Mouse (Mus musculus) layer of hippocampus, postnatal 10 days (tissue): ENCODE data around the gene Tmem63b. TPM values are rescaled to one million over a fixed set of nuclear protein-coding genes. Genes with fewer than 3 reads are reported as not detected.

Source experiments
- DNase-seq, 2 experiments: peaks; one replicate each; pipeline ENCODE4 v3.0.0; 2021; ENCODE audit warnings: low spot score in 2 of 2
- long read RNA-seq: library from polyadenylated mRNA; stranded (forward); transcript quantifications from one replicate; pipeline ENCODE4 v2.0.0, GENCODE M21; 2023
- total RNA-seq, 2 experiments: library from RNA; stranded (reverse); gene quantifications; 2 replicates each; pipeline ENCODE4 v1.2.3; 2021

Gene Tmem63b
- 100 to 1,000 TPM; 223 to 234 TPM for total RNA-seq
- long read RNA-seq, partial matches to known transcripts = 27 of 58 reads
- long read RNA-seq, other reads (novel, unspliced or antisense) = 29 of 58 reads

DNA sequence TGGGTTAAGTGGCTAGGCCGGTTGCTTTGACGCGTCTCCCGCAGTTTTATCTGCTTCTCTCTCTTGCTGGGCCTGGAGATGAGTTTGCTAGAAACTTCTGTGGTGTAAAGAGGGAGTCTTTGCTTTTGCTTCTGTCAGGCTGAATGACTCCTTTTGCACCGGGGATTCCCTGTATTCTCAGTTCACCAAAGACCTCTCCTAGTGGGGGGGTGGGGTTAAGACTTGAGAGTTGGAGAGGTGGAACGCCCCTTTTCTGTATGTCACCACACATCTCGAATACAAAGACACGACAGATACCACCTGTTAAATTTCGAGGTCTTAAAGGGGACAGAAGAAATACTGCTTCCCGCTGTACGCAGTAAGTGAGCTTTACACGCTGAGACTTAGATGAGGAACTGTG lies at the start of gene Tmem63b:
Gene Tmem63b, minus strand, starts transcription at position 190 of the 400 bp plus-strand sequence.
- DNase-seq = no peak

DNA sequence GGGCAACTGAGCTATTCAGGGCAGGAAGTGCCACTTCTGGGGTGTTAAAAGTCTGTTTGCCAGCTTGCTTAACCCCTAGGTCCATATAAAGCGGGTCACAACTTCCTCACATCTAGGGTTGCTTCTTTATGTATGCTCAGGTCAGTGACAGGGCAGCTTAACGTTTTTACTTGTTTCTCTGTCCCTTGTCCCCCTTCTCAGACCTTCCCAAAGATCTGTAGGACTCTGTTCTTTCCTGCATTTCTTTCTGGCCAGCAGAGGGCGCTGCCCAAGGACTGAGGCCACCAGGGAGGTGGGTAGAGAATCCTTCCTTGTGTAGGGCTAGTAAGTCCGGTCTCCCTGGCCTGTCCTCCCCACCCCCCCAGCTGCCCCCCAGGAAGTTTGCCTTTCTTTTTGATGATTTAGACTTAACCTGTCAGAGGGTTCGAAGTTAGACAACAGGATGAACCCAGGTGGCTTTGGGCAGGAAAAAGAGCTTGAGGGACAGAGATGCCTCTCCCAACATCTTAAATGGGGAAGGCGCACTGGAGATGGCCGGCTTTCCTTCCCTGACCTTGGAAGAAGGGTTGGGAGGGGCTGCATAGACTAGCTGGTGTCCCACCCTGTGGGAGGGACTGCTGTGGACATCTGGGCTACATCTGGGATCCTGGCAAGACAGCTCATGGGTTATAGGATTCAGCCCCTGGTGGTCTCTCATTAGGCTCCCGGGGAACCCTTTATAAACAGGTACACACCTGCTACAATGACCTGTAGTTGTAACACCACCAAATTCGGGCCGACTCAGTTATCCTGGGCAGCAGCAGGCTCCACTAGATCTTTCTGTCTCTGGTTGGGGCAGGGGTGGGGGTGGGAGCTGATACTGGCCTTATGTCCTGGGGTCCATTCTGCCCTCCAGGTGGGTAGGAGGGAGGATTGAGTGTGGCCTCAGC lies 48.9 kb upstream of the Tmem63b start:
- peak; percentile 92 to 93 for DNase-seq

DNA sequence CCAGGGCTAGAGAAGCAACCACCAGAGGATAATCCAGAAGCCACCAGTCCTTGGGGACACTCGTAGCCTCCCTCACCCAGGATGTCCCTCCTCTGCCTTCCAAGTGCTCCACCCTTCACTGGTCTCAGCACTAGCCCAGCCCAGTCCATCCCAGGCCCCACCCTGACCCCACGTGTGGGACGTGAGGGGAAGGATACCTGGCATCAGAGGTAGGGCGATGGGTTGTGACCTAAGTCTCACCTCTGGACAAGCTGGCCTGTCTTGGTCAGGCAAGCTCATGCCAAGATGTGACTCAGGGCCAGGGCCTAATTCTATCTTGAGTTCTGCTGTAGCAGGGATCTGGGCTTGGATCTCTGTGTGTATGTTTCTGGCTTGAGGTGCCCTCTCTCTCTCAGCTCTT lies 48.2 kb upstream of the Tmem63b start:
- no peak for DNase-seq

DNA sequence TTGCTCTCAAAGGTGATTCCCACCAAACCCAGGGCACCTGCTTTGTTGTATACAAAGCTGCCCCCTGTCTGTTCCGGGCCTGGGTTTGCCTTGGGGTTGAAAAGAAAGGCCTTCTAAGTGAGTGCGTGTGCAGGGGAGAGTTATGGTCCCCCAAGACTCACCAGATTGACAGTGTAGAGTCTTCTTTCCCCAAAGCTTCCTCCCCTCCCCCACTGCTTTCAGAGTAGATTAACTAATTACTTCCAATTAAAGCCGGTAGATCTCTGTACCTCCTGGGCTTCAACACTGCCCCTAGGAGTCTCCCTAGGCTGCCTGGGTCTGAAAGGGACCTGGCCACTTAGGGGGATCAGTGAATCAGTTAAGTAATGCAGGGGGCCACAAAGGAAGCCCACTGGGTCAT lies 47.6 kb upstream of the Tmem63b start:
- DNase-seq = peak in 1 of 2 experiments; percentile 21

DNA sequence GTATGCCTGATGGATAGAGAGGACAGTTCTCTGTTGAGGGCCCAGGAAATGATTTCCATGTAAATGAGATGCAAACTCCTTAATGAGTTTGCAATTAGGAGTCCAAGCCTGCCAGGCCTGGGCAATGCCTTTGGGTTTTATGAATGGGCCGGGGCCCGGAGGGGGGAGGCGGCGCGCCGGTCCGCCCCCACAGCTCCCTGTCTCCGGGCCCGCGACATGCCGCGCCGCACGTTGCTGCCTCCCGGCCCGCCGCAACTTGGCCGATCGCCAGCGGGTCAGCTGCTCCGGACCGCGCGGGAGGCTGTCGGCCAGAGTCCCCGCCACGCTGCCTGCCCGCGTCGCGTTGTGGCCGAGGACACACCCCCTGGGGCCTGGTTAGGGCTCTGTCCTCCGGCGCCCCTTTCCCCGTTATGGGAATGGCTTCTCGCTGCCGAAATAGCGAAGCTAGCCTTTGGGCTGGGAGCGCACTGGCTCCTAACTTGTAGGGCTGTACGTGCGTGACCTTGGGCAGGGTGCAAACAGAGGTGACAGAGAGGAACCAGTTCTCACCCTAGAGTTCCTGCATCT lies 47.1 kb upstream of the Tmem63b start, which contains the start of gene 1600014C23Rik:
Gene 1600014C23Rik, minus strand, starts transcription at position 110 of the 567 bp plus-strand sequence.
- peak; percentile 82 to 89 for DNase-seq

DNA sequence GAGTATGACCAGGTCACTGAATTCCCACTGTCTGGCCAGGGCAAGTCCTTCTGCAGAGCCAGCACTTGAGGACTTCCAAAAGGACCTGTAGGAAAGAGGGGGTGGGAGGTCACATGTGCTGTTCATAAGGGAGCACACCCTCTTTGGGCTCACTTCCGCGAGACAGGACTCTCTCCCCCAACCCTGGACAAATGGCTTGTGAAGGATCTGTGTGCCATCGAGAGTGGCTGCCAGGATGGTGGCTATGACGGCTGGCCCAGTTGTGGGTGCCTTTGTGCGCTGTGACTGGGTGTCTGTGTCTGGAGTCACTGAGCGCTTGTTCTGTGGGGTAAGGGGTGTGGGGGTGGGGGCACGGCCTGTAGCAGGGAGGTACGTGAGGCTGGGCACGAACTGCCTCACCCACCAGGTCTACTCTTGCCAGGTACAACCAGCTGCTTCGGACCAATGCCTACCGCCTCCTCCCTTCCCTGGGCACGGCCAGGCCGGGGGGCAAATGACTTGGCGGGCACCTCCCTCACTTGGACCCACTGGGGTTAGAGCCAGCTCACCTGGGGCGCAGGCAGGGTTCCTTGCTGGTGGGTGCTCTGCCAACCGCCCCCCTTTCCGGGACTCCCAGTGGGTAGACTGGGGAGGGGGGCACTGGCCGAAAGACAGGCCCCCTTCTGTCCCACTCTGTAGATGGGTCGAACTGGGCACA lies 46.5 kb upstream of the Tmem63b start:
- peak; percentile 53 to 75 for DNase-seq

DNA sequence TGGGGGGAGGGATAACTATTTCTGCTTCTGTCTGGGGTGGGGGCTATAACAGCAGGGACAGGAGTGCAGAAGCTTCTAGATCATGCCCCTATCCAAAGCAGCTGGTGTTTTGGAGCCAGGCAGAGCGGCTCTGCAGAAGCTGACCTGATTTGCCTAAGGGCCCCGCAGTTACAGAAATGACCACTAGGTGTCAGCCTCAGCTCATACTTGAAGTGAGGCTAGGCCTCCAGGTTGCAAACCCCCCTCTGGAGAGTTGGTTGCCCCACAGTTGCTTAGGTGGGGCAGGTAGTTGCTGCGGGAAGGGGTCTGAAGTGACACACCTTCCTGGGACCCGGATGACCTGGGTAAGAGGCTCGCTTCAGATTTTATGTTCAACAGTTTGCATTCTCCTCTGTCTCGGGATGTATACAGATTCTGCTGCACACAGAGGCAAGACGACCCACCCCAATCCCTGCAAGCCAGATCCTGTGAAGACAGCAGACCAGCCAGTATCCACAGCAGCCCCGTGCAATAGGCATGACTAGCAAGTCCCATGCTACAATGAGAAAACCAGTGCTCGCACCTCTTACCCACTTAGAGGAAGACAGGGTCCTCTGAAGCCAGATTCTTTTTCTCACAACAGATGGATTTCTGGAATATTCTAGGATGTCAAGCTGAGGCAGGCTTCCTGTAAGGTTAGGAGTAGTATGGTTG lies 44.6 kb upstream of the Tmem63b start:
- peak; percentile 94 to 95 for DNase-seq

DNA sequence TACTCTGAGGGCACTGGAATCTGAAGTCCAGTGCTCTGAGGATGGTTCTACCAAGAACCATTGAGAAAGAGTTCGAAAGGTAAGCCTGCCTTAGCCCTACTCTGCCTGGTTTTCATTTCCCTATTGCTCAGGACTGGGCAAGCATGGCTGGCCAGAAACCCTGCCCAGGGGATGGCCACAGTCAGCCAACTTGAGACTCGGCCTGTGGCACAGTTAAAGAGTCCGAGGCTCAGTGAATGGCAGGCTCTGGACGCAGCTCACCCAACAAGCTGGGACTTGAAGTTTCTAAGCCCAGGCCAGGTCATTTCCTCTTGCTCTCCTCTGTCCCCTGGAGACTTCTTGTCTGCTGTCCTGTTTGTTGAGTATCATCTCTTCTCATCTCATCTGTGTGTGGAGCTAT lies 44.0 kb upstream of the Tmem63b start:
- DNase-seq = no peak

DNA sequence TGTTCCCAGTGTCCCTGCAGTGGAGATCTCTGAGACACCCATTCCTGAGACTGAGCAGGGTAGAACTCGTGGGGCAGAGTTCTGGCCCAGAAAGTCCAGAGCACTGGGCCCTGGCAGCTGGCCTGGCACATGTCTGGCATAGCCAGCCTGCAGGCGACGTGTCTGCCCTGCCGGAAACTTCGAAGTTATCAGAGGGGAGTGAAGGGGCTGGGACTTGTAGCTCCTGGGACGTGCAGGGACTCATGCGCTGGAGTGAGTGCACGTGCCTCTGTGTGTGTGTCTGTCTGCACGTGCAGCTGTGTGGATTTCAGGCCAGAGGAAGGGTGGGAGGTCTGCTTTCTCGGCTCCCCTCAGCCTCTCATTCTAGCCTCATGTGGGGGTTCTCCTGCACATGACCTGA lies 42.7 kb upstream of the Tmem63b start:
- DNase-seq = no peak

DNA sequence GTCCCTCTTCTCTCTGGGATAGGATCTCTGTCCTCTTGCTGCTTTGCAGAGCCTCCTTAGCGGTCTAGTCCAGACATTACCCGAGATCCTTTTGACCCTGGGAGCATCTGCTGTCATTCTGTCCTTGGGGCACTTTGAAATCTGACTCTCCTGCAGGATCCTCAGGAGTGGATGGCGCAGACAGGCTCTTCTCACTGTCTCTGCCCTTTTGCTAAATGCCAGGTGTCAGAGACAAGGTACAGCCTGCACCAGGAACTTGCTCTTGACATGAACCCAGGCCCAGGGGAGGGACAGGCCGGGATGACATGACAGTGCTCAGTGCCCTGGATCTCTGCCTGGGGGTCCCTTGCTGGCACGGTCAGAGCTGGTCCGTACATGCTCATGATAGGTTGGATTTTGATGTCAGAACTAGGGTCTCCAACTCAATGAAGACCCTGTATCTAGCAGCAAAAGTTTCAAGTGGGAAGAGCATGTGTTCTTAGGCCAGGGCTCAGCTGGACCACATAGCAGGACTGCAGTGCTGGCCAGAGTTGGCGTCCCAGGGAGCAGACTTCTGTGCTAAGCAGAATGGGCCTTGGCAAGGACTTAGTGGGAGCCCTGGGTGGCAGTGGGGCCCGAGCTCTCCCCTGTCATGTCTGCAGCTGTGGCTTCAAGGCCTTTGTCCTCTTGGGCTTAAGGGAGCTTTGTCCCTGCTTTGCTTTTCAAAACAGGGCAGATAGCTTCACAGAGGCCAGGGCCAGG lies 41.4 kb upstream of the Tmem63b start:
- no peak for DNase-seq

DNA sequence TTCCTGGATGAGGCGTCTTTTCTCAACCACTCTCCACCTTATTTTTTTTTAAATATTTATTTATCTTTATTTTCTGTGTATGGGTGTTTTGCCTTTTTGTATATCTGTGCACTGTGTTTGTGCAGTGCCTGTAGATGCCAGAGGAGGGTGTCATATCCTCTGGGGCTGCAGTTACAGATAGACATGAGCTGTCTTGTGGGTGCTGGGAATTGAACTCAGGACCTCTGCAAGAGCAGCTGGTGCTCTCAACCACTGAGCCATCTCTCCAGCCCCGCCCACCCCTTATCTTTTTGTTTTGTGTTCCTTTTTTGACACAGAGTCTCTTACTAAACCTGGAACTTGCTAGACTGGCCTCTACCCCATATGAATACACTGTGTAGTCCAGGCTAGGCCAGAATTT lies 40.8 kb upstream of the Tmem63b start:
- no peak for DNase-seq

DNA sequence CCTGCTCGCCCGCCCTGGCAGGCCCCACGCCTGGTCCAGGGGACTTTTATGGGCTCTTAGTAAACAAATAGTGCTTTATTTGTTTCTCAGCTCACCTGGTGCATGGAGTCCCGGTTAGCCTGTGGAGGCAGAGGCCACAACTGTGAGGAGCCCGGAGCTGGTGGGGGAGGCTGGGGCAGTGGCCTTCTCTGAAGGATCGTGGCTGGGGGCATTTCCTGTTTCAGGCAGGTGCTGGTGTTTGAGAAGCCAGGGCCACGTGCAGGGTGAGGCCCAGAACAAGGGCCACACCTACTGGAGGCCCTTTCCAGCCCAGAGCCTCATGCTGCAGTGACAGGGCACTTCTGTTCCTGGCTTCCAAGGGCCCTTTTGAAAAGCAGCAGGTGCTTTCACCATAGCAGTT lies 39.5 kb upstream of the Tmem63b start:
- DNase-seq = no peak

DNA sequence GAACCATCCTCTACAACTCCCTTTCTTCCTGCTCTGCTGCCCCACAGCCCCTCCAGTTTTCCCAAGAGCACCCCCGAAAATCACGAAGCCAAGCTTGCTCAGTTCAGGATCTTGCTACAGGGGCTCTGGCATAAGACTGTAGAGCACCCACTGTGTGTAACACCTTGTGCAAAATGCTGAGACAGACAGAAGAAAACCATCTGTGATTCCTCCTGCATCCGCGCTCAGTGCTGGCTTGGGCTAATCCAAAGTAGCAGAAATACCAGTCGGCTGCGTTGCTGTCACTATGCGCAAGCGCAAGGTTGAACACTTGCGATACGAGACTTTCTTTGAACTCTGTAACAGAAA lies 37.8 kb upstream of the Tmem63b start:
- no peak for DNase-seq

DNA sequence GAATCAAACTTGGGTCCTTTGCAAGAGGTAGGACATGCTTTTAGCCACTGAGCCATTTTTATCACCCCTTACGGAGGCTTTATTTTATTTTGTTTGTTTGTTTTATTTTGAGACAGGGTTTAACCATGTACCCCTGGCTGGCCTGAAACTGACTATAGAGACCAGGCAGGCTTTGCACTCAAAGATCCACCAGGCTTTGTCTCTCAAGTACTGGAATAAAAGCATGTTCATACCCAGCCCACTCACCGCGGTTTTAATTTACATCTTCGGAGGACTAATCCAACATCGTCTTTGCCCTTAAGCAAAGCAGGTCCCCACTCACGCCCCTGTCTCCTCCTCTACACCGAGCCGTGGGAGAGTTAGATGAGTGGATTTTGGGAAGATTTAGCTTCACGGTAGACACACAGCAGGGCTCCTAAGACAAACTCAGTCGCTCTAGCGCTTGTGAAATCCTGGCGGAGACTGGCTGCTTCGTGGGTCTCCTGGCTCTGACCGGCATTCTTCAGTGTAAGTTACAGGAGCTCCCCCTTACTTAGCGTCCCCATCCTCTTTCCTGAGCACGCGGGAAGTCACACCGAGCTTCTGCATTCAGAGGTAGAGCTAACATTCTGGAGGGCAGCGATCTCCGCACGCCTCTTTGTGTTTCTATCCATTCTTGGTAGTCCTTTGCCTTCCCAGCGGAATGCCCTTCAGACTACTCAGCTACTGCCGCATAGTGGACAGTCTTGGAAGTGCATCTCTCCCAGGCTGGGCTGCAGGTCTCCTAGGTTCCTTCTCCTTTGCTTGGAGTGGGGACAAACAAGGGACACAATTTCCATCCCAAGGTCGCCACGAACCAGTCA lies 37.2 kb upstream of the Tmem63b start:
- DNase-seq = peak; percentile 91

DNA sequence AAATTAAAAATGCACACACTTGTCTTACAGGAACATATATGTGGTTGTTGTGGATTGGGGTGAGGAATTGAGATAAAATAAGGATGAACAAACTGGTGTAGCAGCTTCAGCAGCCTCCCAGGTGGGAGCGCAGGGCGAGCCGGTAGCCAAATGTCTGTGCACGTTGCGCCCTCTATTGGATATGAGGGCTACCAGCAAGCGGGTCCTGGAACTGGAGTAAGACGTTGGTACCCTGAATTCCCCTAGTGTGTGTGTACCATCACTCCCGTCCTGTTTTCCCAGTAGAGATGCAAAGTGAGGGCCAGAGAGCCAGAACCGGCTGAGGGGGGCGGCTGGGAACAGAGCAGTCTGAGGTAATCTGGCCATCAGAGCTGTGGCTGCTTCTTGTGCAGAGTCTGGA lies 31.6 kb upstream of the Tmem63b start:
- DNase-seq = peak; percentile 80 to 83

DNA sequence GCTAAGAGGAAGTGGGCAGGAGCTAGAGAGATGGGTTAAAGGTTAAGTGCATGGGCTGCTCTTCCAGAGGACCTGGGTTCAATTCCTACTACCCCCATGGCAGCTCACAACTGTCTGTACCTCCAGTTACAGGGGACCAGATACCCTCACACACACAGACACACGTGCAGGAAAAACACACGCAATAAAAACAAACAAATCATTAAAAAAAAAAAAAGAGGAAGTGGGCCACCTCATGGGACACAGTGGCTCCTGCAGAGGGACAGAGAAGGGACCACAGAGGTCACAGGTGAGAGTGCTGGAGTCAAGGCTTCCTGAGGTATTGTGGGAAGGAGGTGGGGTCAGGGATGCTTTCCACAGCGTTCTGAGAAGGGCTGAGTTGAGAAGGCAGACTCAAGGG lies 24.8 kb upstream of the Tmem63b start:
- no peak for DNase-seq

DNA sequence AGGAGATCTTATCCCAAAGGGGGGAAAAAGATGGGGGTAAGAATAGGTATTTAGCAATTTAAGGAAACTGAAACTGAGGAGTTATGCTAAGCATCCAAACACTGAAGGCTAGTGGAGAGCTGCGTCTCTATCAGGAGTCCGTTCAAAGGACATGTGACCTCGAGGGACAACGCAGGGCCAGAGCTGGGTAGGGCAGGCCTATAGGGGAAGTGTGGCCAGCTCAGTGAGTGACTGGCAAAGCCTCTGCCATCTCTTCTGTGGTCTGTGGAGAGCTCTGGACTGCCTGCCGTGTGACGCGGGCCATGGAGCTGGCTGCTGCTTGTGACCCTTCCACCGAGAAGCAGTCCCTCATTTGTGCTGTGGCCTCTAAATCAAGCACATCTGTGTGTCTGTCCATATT lies 23.7 kb upstream of the Tmem63b start:
- no peak for DNase-seq

DNA sequence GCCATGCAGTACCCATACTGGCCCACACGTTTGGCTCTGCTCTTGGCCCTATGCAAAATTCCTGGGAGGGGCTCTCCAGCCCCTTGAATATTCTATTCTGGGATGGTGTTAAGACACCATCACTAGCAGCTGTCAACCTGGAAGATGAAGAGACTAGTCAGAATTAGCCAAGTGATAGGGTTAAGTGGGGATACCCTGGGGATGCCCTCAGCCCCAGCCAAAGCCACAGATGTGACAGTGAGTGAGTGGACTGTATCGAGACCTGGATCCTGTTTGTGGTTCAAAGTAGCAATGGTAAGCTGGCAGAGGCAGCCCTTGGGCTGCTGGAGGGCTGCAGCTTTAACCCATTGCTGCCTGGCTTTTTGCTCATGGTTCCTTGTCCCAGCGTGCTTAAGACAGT lies 23.1 kb upstream of the Tmem63b start:
- no peak for DNase-seq

DNA sequence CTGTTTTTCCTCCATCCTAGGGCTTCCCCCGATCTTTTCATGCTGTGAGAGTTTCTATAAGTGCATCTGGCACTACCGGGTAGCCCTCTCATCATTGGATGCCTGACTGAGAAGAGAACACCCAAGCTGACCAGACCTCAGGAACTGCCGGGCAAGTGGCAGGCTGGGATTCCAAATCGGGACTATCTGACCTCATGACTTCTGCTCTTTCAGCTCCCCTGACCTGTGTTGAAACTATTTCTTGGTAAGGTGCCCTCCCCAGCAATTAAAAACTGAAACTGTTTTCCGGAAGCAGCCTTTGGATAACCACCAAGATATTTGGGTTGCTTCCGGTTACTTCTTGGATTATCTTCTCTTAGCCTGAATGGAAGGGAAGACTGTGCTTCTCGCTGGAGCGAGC lies 21.5 kb upstream of the Tmem63b start:
- no peak for DNase-seq

DNA sequence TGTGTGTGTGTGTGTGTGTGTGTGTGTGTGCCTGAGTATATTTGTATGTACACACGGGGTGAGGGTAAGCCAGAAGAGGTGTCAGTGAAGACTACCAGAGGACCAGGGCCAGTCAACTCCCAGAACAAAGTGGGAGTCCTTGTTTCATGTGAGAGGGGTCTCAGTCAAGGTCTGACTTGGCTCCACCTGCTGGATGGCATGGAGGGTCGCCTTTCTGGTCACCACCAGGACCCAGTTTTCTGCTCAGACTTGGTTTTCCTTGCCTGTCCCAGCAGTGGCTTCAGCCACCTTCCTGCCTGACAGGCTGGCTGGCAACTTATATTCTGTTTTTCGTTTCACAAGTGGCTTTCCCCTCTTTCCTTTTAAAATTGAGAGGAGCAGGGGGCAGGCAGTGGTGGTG lies 20.7 kb upstream of the Tmem63b start:
- DNase-seq = no peak
